Mouse (Mus musculus): ENCODE data around the gene Tacr1.

Tacr1 gene

DNA sequence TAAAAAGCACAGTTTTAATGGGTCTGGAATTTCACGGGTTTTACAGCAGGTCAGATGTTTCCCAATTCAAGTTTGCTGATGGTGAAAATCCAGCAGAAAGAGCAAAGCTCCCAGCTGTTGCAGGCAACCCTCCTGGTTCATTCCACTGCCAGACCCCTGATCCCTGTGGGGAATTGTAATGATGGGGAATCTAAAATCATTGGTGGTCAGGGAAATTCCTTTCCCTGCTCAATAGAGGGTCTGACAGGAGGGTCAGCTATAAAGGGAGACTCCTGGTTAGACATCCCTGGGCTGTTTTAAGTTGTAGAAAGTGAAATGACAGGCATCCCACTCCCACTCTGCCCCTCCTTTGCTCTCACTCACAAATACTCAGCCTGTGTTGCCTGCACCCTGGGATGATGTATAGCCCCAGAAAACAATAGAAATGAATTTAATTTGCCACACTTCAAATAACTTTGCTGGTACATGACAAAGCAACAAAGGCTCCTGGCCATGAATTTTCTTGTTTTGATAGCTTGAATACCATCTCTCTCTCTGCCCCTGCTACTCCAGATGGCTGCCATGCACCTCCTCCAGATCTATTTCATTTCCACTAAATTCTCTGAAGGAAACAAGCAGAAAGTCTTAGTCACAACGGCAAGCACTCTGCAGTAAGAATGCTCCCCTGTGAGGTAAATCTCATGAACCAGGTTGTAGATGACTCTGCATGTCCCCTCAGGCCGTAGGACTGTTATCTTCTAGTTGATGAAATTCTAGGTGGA, 123.2 kb downstream of the Tacr1 start:
- no peak for DNase-seq (ENCODE audit: low spot score)

DNA sequence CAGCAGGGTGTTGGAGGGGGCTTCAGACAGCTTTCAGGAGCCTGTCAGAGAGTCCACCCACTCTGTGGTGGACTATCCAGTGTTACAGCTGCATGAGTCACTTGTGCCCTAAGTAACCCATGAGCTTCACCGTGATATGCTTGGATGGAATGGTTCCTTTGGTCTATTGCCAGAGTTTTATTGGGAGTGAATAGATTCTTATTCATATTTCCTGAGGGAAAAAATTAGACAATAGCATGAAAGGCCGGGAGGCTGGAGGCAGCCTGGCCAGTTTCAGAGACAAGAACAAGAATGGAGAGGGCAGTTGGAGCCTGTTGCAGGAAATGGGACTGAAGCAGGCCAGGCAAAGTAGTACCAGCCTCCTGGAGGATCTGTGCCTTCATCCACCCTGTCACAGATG, 126.5 kb downstream of the Tacr1 start:
- DNase-seq (ENCODE audit: low spot score), result no peak

DNA sequence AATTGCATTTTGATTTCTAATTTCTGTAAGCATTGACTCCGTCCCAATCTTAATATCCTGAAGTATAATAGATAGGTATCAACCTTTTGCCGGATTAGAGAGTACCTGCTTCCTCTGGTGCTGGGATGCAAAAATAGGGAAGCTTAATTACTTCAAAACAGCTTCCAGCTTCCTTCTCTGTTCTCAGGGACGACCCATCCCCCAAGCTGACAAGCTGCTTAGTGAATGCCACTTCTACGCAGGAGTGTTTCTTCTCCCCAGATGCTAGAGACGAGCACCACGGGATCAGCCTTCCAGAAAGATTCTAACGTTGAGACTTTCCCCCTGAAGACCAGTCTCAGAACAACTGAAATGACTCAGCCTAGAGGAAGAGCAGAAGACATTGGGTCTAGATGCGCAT, 134.5 kb downstream of the Tacr1 start:
- DNase-seq (ENCODE audit: low spot score), result no peak

DNA sequence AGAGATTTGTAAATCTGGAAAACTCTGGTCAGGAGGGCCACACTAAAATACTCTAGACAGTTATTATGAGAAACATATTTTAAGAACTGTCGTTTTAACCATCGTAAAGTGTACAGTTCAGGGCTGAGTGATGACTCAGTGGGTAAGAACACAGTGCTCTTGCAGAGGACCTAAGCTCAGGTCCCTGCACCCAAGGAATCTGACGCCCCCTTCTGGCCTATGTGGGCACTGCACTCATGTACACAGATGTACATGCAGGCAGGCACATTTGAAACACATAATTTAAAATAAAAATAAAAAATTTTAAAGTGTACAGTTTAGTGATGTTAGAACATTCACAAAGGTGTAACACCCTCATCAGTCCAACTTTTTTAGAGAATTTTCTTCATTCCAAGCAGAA, 147.1 kb downstream of the Tacr1 start:
- DNase-seq (ENCODE audit: low spot score), result no peak

DNA sequence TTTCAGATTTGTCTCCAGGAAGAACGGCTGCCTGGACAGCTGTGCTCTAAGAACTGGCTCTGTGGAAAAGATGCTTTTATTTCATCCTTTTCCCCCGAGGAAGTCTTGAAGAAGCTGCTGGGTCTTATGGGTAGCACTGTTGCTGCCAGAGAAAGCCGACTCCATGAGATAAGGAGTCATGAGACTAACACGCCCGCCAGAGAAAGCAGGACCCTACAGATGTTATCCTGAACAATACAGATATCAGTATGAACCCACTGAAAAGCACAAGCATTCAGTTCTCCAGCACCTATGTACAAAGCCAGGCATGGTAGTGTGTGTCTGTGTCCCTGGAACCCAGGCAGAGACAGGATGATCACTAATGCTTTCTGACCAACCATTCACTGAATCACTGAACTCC, 173.3 kb downstream of the Tacr1 start:
- DNase-seq (ENCODE audit: low spot score), result peak; percentile 77

DNA sequence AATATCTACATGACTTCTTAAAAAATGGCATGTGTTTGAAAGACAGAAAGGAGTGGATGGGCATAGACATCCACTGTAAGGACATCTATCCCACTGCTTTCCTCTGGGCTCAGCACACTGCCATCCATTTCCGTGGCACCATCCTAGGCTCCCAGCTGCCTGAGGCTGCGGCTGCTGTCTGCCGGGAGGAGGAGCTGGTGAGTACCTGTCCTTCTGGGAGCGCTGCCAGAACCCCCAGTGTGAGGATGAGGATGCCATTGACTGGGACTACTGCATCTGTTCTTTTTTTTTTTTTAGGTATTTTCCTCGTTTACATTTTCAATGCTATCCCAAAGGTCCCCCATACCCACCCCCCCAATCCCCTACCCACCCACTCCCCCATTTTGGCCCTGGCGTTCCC, 183.3 kb downstream of the Tacr1 start:
- no peak for DNase-seq (ENCODE audit: low spot score)

DNA sequence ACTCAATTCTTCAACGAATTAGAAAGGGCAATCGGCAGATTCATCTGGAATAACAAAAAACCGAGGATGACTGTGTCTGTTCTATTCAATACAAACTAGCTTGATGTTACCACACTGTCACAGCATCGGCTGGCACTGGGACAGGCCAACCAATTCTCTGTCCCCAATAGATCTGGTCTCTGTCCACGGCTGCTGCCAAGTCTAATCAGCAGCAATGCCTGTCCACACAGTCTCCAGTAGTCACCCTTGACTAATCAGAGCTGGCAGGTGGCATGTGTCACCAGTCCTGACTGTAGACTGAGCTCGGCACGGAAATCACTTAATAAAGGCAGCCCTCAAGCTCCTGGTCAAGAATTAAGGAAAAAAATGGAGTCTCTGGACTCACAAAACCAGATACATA, 187.3 kb downstream of the Tacr1 start:
- no peak for DNase-seq (ENCODE audit: low spot score)

DNA sequence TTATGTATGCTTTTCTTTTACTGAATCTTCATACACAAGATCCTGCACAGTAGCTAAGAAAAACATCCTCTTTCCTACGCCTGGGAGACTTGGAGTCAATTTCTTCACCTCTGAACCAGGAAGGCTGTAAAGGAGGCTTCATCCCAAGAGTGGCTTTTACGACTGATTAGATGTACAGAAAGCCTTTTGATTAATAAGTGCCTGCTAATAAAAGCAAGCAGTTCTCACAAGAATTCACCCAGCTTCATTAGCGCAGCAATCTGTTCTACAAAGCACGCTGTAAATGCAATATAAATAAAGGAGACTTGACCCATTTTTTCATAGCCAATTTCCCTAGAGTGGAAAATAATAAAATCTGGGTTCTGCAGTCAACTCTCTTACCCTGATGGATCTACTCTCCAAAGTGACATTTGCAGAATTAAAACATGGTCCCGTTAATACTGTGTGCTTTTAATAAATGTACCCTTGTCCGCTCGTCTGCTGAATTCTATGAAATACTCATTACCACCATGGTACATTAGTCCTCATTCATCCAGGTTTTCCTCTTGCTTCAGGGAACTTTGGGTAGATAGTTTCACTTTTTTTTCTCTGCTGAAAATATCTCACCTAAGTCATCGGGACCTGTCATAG, 193.4 kb downstream of the Tacr1 start:
- no peak for DNase-seq (ENCODE audit: low spot score)

DNA sequence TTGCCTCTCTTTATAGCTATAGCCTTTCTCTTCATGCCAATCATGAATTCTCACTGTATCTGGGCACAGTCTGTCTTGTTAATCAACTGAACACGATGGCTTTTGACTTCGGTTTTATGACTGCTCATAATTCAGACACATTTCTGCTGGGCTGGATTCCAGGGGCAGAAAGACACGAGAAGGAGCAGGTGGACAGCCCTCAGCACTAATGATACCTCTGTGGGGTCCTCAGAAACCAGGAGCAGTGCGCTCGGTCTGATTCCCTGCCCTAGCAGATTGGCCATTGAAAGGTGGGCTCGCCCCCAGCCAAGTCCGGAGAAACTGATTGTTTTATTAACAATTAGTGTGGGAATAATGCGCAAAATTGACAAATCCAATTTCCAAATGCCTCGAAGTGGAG, 201.1 kb downstream of the Tacr1 start:
- no peak for DNase-seq (ENCODE audit: low spot score)

DNA sequence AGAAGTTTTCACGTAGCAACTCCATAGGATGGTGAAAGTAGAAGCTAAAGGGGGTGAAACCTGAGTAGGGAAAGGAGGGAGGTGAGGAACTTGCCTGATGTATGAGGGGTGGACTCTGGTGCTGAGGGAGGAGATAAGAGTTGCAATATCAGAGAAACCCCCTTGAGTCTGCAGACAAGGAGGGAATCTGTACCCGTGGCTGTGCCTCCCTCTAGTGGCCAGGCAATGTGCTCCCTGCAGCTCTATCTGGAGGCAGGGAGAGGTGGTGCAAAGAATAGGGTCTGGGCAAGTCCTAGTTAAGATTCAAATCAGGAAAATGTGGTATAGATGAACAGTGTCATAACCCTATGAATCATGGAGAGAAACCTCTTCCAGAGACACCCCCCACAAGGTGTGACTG, 201.5 kb downstream of the Tacr1 start:
- peak; percentile 23 for DNase-seq (ENCODE audit: low spot score)

DNA sequence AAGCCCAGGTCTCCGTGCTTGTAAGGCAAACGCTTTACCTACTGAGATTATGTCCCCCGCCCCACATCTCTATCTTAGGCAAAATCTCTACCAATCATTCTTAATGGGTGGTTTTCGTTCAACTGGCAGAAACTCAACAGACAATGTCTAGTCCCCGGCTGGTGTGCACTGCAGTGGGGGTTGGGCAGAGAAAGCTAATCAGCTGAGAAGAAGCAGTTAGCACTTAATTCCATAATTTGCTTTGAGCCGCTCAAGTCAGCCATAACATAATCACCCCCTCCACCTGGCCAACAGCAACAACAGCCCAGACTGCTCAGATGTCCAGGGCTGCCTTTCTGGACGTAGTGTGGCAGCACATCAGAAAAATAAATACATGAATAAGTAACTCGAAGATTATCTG, 202.7 kb downstream of the Tacr1 start:
- DNase-seq (ENCODE audit: low spot score), result no peak

DNA sequence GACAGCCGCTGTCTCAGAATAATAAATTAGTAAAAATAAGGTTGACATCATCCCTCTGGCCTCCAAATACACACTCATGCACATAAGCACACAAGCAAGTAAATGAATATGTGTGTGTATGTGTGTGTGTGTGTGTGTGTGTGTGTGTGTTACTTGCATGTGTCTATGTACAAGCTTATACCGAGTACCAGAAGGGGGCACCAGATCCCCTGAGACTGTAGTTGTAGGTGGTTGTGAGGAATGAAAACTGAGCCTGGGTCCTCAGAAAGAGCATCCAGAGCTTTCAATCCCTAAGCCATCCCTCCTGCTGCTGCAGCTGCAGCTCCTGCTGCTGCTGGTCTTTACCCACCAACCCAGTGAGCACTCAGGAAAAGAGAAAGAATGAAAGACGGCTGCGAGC, 206.6 kb downstream of the Tacr1 start:
- DNase-seq (ENCODE audit: low spot score), result no peak

DNA sequence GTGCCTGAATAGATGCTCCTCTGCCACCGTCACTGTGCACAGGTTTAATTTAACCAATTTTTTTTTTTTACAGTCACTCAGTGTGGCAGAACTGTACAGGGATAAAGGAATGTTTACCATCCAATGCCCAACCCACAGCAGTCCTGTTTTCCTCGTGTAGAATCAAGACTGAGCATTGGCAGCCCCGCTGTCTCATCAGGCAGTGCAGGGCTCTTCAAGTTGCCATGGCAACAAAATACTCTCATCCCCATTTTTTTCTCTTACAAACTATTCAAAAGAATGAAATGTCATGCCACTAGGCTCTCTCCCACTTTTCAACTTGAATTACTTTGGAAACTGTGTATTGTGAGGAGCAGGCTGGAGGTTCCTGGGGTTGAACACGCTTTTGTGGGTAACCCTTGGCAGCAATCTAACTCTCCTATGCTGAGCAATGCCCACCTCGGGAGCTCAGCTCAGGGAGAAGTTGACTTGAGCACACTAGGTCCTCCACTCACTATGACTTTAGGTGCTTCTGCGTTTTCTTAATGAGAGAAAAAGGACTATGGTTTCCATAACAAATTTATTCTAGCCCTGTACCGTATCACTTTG, 207.3 kb downstream of the Tacr1 start:
- no peak for DNase-seq (ENCODE audit: low spot score)

All from c-Kit-positive CD71-positive TER-119-positive erythroid progenitor cells, embryonic 14.5 days (primary cell).